Mouse (Mus musculus): ENCODE measurements around the gene Crtap. TPM values are rescaled to one million over a fixed set of nuclear protein-coding genes. Genes with fewer than 3 reads are reported as not detected.
A peak's percentile ranks its signal among the peaks of the same experiment; 100 is the strongest.
"Not testable (repeated sequence)": the region's sequence is repeated elsewhere in the genome, so short reads cannot be mapped to it uniquely, and the experiment has no call there.

The Crtap gene
- polyA plus RNA-seq, 1 experiment: 9.0 TPM

DNA sequence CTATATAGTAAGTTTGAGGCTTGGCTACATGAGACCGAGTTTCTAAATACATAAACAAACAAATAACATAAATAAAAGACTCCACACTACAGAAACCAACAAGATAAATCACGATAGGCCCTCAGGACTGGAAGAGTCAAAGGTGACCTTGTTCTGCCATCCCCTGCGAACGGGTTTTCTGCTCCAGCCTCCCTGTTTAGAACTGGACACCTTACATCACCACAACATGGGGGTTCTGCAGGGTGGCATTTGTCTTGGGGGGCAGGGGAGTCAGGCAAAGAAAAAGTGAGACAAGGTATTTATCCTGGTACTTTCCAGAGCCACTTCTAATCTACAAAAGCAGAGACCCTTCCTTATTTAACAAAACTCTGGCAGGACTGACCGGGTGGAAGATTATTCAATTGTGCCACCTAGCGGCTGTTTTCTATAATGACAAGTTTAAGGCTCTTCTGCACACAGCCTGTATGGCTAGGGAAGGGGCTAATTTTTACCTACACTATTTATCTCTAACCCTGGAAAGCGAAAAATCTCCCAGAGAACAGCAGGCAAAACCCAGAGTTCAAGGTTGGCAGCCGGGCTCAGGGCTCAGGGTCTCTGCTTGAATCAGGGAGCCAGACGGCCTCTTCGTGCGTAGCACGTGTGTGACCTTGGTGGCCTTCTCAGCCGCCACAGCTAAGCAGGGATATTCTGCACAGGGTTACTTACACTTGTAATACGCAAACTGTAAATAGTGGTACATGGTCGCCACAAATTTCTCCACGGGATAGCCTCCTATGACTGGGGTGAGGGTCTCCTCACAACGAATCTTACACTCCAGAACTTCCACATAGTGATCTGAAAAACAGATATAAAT, 9.4 kb downstream of the Crtap start:
- no peak for TF ChIP-seq CTCF (IDR thresholded peaks at IDR 0.05; ENCODE audit: control insufficient read depth, insufficient read depth, low read length)
- H3K27ac ChIP-seq (ENCODE audit: control insufficient read depth, insufficient read depth, low read depth, low read length, poor library complexity): no peak overlapping the region
- 72% methylated on average over 17 of the region's 17 CpGs for WGBS
- no peak overlapping the region for H3K4me3 ChIP-seq (replicated peaks; ENCODE audit: control insufficient read depth, low read depth, low read length)
- no peaks in the 10 kb centered on the region for H3K4me1 ChIP-seq (ENCODE audit: control insufficient read depth, insufficient read depth, low read length)

- Histone ChIP-seq H3K4me1 (ENCODE audit: control insufficient read depth, insufficient read depth, low read length) (no peaks in the 10 kb centered on the region), H3K27ac (ENCODE audit: control insufficient read depth, insufficient read depth, low read depth, low read length, poor library complexity) (no peak overlapping the region), H3K4me3 (replicated peaks; ENCODE audit: control insufficient read depth, low read depth, low read length) (no peak overlapping the region)
- no peak for TF ChIP-seq POLR2A (IDR thresholded peaks at IDR 0.05; ENCODE audit: borderline replicate concordance, control insufficient read depth, low read depth, low read length)
- no peak for TF ChIP-seq CTCF (IDR thresholded peaks at IDR 0.05; ENCODE audit: control insufficient read depth, insufficient read depth, low read length)
- WGBS: 91% methylated on average over 12 of the region's 12 CpGs
Measured at GRCm38 (mm10) chr9:114379871-114380270, 10.6 kb downstream of the Crtap start.

GRCm38 (mm10) chr9:114377168-114377567, 13.3 kb downstream of the Crtap start:
- TF ChIP-seq POLR2A (IDR thresholded peaks at IDR 0.05; ENCODE audit: borderline replicate concordance, control insufficient read depth, low read depth, low read length) (no peak), CTCF (IDR thresholded peaks at IDR 0.05; ENCODE audit: control insufficient read depth, insufficient read depth, low read length) (no peak)
- 77% methylated on average over 10 of the region's 10 CpGs for WGBS

DNA sequence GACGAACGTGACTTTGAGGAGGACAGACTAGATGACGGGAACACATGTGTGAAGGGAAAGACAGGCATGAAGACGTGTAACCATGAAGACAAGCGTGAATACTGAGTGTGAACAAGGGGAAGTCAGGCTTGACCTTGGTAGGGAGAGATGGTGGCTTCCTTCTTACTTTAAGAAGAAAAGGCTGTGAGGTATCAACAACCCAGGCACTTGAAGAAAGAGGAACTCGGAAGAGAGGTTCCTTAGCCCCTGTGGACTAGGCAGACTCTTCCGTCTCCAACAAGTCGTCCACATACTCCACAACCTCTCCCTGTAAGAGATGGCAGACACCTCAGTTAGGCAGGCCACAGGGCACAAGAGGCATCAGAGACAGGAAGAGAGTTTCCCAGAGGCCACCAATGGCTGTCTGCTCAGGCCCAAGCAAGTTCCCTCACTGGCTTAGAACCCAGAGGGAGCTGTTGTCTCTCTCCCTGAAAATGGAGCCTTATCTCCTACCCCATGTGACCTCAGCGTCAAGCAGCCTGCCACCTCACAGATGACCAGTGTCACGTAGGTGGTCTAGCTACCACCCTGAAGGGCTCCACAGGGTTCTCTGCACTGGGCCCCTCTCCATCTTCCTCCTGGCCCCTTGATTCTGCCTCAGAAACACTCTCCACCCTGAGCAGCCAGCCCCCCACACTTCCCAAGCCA, 15.1 kb downstream of the Crtap start:
- Histone ChIP-seq H3K27ac (ENCODE audit: control insufficient read depth, insufficient read depth, low read depth, low read length, poor library complexity) (no peak overlapping the region; the same call in 1 of the 2 replicates), H3K4me1 (ENCODE audit: control insufficient read depth, insufficient read depth, low read length) (no peaks in the 10 kb centered on the region; the same call in 1 of the 2 replicates), H3K4me3 (replicated peaks; ENCODE audit: control insufficient read depth, low read depth, low read length) (no peak overlapping the region)
- TF ChIP-seq CTCF (IDR thresholded peaks at IDR 0.05; ENCODE audit: control insufficient read depth, insufficient read depth, low read length): no peak
- TF ChIP-seq POLR2A (IDR thresholded peaks at IDR 0.05; ENCODE audit: borderline replicate concordance, control insufficient read depth, low read depth, low read length): no peak
- 40% methylated on average over 10 of the region's 10 CpGs for WGBS

More at GRCm38 (mm10) chr9:114377168-114377567, 13.3 kb downstream of the Crtap start:
- Histone ChIP-seq H3K27ac (ENCODE audit: control insufficient read depth, insufficient read depth, low read depth, low read length, poor library complexity) (no peak overlapping the region), H3K4me1 (ENCODE audit: control insufficient read depth, insufficient read depth, low read length) (no peaks in the 10 kb centered on the region), H3K4me3 (replicated peaks; ENCODE audit: control insufficient read depth, low read depth, low read length) (no peak overlapping the region)

GRCm38 (mm10) chr9:114371717-114372116, 18.8 kb downstream of the Crtap start:
- H3K27ac ChIP-seq (ENCODE audit: control insufficient read depth, insufficient read depth, low read depth, low read length, poor library complexity); H3K4me1 ChIP-seq (ENCODE audit: control insufficient read depth, insufficient read depth, low read length); H3K4me3 ChIP-seq (replicated peaks; ENCODE audit: control insufficient read depth, low read depth, low read length): not testable (repeated sequence)
- 0 out of 2 replicates have a peak, but pooled peaks have one; percentile 12 for TF ChIP-seq CTCF (IDR thresholded peaks at IDR 0.05; ENCODE audit: control insufficient read depth, insufficient read depth, low read length)
- 41% methylated on average over 5 of the region's 5 CpGs for WGBS

DNA sequence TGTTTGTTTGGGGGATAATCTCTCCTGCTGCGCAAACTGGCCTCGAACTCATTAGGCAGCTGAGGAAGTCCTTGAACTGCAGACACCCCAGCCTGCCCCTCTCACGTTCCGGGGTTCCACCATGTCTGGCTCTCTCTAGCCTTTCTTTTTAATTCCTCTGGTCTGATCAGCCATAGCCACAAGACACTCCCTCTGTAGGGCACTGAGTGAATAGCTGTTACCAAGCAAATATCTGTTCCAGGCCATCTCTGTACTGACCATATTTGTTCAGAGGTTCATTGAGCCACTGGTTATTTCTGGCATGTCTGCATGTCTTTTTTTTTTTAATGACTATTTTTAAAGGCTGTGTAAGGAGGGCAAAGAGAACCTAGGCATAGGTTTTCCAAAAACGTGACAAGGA, 21.1 kb downstream of the Crtap start:
- H3K4me3 ChIP-seq (replicated peaks; ENCODE audit: control insufficient read depth, low read depth, low read length): not testable (repeated sequence)

DNA sequence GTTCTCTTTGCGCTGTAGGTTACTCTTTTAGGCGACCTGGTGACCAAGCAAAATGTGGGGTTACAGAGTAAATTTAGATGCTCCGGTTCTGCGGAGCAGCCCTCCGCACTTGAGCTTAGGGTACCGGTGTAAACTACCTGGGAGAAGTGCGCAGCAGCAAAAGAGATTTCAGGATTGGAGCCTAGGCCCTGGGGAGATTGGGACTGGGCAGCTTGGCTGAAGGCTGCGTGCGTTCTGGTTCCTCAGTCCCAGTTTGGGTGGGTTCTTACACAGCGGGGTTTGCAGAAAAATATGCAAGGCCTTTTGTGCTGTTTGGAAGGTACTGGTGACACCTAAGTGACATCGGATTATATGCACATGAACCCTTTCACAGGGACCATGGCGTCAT, 22.0 kb downstream of the Crtap start:
- TF ChIP-seq CTCF (IDR thresholded peaks at IDR 0.05; ENCODE audit: control insufficient read depth, insufficient read depth, low read length): no peak
- no peak for TF ChIP-seq POLR2A (IDR thresholded peaks at IDR 0.05; ENCODE audit: borderline replicate concordance, control insufficient read depth, low read depth, low read length)
- H3K4me1 ChIP-seq (ENCODE audit: control insufficient read depth, insufficient read depth, low read length): no peaks in the 10 kb centered on the region; the same call in none of the 2 replicates
- 4% methylated on average over 12 of the region's 12 CpGs for WGBS
- peak overlapping the region; percentile 58 for H3K27ac ChIP-seq (ENCODE audit: control insufficient read depth, insufficient read depth, low read depth, low read length, poor library complexity)
- peak overlapping the region; percentile 66 for H3K4me3 ChIP-seq (replicated peaks; ENCODE audit: control insufficient read depth, low read depth, low read length)

More for the DNA sequence above, 21.1 kb downstream of the Crtap start:
- not testable (repeated sequence) for H3K4me1 ChIP-seq (ENCODE audit: control insufficient read depth, insufficient read depth, low read length); H3K27ac ChIP-seq (ENCODE audit: control insufficient read depth, insufficient read depth, low read depth, low read length, poor library complexity)
- 26% methylated on average over 5 of the region's 5 CpGs for WGBS

- under 1% methylated on average over 47 of the region's 48 CpGs for WGBS
- no peak; the same call in 1 of the 2 replicates for TF ChIP-seq POLR2A (IDR thresholded peaks at IDR 0.05; ENCODE audit: borderline replicate concordance, control insufficient read depth, low read depth, low read length)
- TF ChIP-seq CTCF (IDR thresholded peaks at IDR 0.05; ENCODE audit: control insufficient read depth, insufficient read depth, low read length): no peak
- Histone ChIP-seq H3K4me3 (replicated peaks; ENCODE audit: control insufficient read depth, low read depth, low read length) (peak overlapping the region; percentile 66), H3K27ac (ENCODE audit: control insufficient read depth, insufficient read depth, low read depth, low read length, poor library complexity) (peak overlapping the region; percentile 58), H3K4me1 (ENCODE audit: control insufficient read depth, insufficient read depth, low read length) (no peaks in the 10 kb centered on the region; the same call in none of the 2 replicates)
Measured at GRCm38 (mm10) chr9:114367783-114368470, 22.5 kb downstream of the Crtap start.

GRCm38 (mm10) chr9:114329855-114330254, 60.6 kb downstream of the Crtap start, which contains the start of gene Bcl2a1c:
Gene Bcl2a1c, plus strand, starts transcription at chr9:114330135.
- WGBS: 28% methylated on average over 9 of the region's 9 CpGs
- not testable (repeated sequence) for H3K27ac ChIP-seq (ENCODE audit: control insufficient read depth, insufficient read depth, low read depth, low read length, poor library complexity); H3K4me1 ChIP-seq (ENCODE audit: control insufficient read depth, insufficient read depth, low read length); H3K4me3 ChIP-seq (replicated peaks; ENCODE audit: control insufficient read depth, low read depth, low read length)

- not testable (repeated sequence) for H3K27ac ChIP-seq (ENCODE audit: control insufficient read depth, insufficient read depth, low read depth, low read length, poor library complexity)
Measured at GRCm38 (mm10) chr9:114328332-114328731, 62.1 kb downstream of the Crtap start.

More at GRCm38 (mm10) chr9:114328332-114328731, 62.1 kb downstream of the Crtap start:
- H3K4me1 ChIP-seq (ENCODE audit: control insufficient read depth, insufficient read depth, low read length); H3K4me3 ChIP-seq (replicated peaks; ENCODE audit: control insufficient read depth, low read depth, low read length): not testable (repeated sequence)
